Mouse (Mus musculus) kidney, adult 2 months (tissue): ENCODE data around the gene Dmbx1.

Source experiments
- CTCF ChIP-seq: fragments of 200-500 bp; conservative IDR thresholded peaks from 2 replicates; pipeline ENCODE4 v1.5.1; 2011; ENCODE audit warnings: low read depth, mild to moderate bottlenecking, control low read depth, low read length, moderate library complexity, mixed read lengths; ENCODE audit not compliant: insufficient read depth, insufficient read length
- POLR2A ChIP-seq: fragments of 200-500 bp; IDR thresholded peaks from one replicate; pipeline ENCODE4 v1.6.1; 2011; ENCODE audit warnings: low read depth, low read length, control low read depth

DNA sequence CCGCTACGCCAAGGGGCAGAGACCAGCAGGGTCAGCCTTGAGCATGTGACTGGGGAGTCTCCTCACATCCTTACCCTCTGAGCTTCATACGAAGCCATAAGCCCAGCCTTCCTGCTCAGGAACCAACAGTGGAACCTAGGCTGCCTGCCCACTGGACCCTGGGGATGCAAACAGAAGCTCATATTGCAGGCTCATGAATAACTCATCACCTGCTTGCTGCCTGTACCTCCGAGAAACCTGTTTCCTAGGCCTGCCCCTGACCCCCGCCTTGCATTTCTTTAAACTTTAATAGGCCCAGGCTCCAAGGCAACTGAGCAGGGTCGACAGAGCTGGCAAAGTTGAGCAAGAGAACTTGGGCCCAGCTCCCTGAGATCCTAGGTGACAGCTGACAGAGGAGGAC lies 55.7 kb downstream of the Dmbx1 start, which contains the start of gene Kncn:
- no peak for TF ChIP-seq POLR2A
- no peak for TF ChIP-seq CTCF
